Mouse (Mus musculus) thymus, postnatal 25 days (tissue): ENCODE results near the gene Hsd11b2.

Experiments used
- DNase-seq: peaks from one replicate; pipeline ENCODE4 v3.0.0; 2022

Hsd11b2 gene

DNA sequence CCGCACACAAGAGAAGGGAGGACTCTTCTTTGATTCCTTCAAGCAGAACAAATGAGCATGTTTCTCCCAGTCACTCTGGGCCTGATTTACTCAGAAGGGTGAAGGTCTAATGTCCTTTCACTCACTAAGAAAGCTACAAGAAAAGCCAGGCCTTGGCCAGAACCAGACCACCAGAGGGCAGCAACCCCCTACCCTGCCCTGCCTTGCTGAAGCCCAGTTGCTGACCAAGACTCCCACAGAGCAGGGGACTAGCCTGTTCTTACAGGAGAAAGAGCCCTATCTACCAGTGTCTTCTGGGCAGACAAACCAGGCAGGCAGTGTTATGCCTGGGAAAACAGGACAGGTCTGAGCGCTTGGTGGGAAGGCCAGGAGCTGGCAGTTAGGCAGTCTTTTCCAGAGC, 34.2 kb upstream of the Hsd11b2 start:
- peak; percentile 34 for DNase-seq

DNA sequence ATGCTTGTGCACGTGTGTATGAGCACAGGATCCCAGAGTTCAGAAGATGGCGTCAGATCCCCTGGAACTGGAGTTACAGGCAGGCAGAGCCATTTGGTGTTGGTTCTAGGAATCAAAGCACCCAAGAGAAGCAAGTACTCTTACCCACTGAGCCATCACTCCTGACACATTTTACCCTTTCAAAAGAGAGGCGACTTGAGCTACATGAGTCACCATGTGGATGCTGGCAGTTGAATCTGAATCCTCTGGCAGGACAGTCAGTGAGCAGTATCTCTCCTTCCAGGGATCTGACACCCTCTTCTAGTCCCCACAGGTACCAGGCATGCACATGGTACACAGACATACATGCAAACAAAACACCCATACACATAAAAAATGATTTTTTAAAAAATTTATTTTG, 30.5 kb upstream of the Hsd11b2 start:
- no peak for DNase-seq

DNA sequence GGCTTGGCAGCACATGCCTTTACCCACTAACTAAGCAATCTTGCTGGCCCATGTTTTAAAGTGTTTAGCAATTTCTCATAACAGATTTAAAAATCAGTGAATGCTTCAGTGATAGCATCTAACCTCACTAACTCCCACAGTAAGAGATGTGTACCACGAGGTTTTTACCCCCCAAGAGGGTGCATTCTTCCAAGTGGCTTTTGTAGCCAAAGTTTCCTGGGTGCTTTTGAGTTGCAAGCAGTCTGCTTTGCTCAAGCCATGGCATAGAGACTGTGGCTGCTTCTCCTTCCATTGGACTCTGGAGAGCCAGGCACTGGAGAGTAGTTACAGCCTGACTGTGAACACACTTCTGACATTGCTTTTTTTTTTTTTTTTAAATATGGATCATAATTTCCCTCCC, 29.3 kb upstream of the Hsd11b2 start:
- DNase-seq: no peak

DNA sequence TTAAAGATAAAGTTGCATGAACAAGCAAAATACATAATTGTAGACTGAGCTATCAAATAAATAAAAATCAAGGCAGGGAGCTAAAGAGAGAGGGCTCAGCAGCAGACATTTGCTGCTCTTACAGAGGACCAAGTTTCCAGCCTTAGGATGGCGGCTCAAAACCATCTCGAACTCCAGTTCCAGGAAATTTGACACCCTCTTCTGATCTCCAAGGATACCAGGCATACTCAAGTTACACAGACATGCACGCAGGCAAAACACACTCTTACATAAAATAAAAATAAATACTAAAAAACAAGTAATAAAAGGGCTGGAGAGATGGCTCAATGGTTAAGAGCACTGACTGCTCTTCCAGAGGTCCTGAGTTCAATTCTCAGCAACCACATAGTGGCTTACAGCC, 25.1 kb upstream of the Hsd11b2 start:
- DNase-seq: no peak

GRCm38 (mm10) chr8:105494566-105494965, 24.0 kb upstream of the Hsd11b2 start:
- DNase-seq: no peak

- no peak for DNase-seq
These were observed 22.9 kb upstream of the Hsd11b2 start for GRCm38 (mm10) chr8:105495350-105496302.

DNA sequence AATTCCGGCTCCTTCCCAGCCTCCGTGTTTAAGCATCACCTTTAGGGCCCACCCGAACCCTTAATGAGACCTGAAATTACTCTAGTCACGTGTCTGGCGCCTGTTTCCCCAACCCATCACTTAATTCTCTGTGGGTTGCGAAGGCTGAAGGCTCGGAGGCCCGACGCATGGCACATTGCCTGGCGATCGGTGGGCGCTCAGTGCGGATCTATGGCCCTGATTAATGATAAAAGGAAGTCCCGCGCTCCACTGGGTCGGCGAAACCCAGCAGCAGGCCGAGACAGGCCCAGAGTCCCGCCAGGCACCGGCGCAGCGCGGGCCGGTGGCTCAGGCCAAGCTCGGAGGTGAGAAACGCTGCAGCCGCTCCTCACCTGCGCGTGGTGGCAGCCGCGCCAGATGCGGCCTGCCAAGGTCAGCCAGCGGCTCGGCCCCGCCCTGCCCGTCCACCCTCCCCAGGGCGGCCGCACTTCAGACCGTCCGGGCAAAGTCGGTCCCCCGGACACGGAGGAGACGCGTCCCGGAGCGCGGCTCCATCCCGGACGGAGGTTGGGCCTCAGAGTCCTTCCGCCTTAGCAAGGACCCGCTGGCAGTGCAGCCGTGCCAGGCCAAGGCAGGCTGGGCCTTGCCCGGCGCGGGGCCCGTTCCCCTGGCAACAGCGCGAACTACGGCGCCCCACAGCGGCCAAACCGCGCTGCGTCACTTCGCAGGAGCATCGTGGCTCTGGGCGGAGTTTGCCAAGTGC, 21.9 kb upstream of the Hsd11b2 start, which contains the start of gene Zdhhc1:
Gene Zdhhc1 (minus strand): TSS at position 464 of the 742 bp plus-strand sequence.
- peak; percentile 86 for DNase-seq

DNA sequence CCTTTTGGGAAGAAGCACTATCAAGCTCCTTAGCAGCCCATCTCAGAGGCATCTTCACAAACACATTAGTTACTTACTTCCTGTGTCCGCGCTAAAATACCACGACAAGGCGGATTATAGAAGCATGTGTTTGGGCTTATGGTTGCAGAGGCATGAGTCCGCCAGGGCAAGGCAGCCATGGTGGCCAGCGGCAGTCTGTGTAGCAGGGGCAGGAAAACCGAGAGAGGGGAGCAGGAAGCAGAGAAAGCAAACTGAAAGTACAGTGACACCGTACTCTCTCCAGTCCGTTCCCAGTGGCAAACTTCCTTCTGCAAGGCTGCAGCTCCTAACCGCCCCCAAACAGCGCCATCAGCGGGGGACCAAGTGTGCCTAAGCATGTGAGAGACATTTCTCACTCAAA, 18.8 kb upstream of the Hsd11b2 start:
- peak; percentile 12 for DNase-seq

- no peak for DNase-seq
These were observed 13.9 kb upstream of the Hsd11b2 start for GRCm38 (mm10) chr8:105504617-105505016.

DNA sequence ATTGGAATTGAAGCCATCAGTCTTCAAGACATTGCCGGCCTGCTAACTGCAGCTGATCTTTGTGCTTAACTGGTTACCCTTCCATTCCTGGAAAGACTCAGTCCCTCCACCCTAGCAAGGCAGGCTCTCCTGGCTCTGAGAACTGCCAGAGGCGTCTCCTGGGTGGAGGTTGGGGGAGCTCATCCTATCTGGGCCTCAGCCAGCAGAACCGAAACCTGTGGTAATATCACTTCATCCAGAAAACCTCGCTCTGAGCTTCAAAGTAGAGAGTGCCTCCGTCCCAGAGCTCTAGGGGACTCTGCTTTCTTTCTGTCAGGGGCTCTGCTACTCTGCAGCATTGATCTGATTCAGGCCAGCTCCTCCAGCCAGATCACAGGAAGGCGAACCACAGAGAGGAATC, 11.6 kb upstream of the Hsd11b2 start:
- no peak for DNase-seq

- no peak for DNase-seq
These were observed 9.8 kb upstream of the Hsd11b2 start for GRCm38 (mm10) chr8:105508758-105509157.

DNA sequence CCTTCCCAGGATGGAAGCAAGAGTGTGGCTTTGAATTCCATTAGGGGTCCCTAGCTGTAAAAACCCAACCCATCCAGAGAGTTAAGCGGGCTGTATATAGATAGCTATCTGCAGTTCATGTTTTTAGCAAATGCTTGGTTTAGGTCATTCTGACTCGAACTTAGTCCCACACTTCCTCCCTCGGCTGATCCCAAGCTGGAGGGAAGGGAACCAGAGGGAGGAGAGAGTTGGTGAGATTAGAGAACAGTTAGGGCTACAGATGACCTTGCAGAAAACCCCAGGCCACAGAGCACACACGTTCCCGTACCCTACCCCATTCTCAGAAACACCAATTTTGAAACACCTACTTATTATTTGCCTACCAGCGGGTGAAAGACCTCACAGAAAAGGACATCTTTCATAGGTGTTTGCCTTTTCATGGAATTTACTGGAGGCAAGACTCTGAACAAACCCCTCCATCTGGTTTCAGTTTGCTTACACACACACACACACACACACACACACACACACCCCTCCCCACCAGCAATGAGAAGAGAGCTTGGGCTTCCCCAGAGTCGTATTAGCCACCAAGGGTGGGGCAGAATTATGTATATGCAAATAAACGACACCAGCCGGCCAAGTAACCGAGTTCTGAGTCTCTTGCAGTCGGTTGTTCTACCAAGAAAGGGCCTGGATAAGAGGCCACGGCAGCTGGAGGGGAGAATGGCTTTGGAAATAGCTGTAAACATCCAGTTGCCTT, 8.4 kb upstream of the Hsd11b2 start:
- DNase-seq: no peak

- DNase-seq: no peak
These were observed 4.4 kb upstream of the Hsd11b2 start for GRCm38 (mm10) chr8:105514194-105514593.

- no peak for DNase-seq
These were observed 3.9 kb upstream of the Hsd11b2 start for GRCm38 (mm10) chr8:105514656-105515055.

GRCm38 (mm10) chr8:105516018-105516645, 2.4 kb upstream of the Hsd11b2 start:
- peak; percentile 72 for DNase-seq

- DNase-seq: no peak
These were observed 1.2 kb upstream of the Hsd11b2 start for GRCm38 (mm10) chr8:105517346-105517745.

DNA sequence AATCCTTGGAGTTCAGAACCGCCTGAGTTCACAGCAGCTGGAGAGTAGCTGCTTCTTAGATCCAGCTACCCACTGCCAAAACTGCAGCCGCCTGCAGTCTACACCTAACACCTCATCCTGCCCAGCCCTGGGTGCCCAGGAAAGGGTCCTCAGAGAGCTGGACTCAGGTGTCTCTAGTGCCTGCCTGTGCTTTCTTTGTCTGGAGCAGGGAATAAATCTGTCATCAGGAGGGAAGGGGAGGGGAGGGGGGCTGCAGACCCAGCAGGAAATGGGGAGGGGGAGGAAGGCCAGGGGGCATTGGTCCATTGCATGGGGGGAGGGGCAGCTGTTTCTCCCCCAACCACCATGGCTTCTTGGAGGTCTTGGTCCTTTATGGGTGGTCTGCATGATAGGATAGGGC, 1.0 kb downstream of the Hsd11b2 start:
- DNase-seq: no peak

DNA sequence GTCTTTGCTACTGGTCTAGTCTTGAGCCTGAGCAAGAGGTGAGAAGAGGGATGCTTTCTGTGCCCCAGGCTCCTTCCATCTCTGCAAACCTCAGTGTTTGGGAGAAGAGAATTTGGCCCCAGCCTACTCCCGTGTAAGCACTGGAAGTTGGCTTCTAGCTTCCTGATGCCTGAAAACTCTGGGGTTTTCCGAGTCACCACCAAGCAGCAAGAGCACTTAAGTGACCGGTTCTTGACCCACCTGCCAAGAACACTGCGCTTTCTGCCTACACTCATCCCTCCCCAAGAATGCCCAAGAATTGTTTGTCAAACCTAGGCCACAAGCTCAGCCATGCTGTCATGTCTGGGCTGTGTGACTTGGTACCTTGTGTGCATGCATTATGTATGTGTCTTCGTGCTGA, 2.0 kb downstream of the Hsd11b2 start:
- DNase-seq: no peak

- DNase-seq: no peak
These were observed 2.5 kb downstream of the Hsd11b2 start for GRCm38 (mm10) chr8:105521061-105521460.

DNA sequence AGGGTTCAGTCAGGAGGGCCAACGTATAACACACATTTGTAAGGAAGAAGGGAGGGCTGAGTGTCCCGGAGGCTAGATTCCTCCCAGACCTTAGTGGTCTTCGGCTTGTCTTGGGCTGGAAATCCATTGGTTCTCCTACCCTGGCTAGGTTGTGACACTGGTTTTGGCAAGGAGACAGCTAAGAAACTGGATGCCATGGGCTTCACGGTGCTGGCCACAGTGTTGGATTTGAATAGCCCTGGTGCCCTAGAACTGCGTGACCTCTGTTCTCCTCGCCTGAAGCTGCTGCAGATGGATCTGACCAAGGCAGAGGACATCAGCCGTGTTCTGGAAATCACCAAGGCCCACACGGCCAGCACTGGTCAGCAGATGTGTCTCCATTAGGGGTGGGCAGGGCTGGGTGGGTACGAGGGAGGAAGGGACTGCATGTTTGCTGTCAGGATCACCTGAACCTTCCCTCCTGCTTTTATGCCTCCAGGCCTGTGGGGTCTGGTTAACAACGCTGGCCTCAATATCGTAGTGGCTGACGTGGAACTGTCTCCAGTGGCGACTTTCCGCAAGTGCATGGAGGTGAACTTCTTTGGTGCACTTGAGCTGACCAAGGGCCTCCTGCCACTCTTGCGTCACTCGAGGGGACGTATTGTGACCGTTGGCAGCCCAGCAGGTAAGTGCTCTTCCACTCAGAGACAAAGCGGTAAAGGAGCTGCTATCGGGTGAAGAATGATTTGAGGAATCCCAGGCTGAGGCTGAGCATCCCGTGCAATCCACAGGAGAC, 3.6 kb downstream of the Hsd11b2 start:
- no peak for DNase-seq

DNA sequence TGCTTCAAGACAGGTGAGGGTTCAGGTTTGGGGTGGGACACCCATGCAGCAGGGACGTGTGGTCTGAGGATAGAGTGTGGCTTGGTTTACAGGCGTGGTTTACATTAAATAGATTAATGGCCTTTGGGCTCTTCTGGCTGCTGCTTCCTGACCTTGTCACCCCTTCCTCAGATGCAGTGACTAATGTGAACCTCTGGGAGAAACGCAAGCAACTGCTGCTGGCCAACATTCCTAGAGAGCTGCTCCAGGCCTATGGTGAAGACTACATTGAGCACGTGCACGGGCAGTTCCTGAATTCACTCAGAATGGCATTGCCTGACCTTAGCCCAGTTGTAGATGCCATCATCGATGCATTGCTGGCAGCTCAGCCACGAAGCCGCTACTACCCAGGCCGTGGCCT, 4.3 kb downstream of the Hsd11b2 start:
- DNase-seq: no peak

DNA sequence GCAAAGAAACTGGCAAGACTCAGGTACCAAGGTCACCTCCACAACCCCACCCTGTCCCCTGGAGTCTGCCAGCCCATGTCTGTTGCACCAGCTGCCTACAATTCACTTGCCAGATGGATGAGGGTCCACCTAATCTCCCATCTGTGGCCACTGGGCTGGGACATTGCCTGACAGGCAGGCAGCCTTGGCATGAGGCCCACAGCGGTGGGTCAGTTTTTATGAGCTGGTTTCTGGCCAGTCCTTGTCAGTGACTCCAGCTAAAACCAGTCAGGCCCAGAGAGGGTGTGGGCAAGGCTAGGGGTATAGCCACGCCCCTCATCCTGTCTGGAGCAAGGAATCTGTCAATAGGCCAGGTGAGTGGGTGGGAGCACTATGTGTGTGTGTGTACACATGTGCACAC, 8.6 kb downstream of the Hsd11b2 start:
- no peak for DNase-seq
